Mouse (Mus musculus): Measurements from ENCODE around the gene Fam189a1. TPM values are rescaled to one million over a fixed set of nuclear protein-coding genes. Genes with fewer than 3 reads are reported as not detected.

The Fam189a1 gene
- total and polyA plus RNA-seq, 3 experiments, result not detected

- Histone ChIP-seq H3K9ac (ENCODE audit: control insufficient read depth, low read depth, low read length, poor library complexity, severe bottlenecking) (no peak overlapping the region), H3K27ac (ENCODE audit: control insufficient read depth, low read depth, low read length) (no peak overlapping the region), H3K4me3 (ENCODE audit: control insufficient read depth in 1 of 2, insufficient read depth in 1 of 2, low read depth in 2 of 2, low read length in 2 of 2) (no peak overlapping the region), H3K9me3 (replicated peaks; ENCODE audit: insufficient read depth, low read length) (no peaks in the 10 kb centered on the region), H3K27me3 (ENCODE audit: control insufficient read depth in 1 of 2, insufficient read depth in 2 of 2, low read length in 2 of 2) (no peaks in the 10 kb centered on the region), H3K79me2 (ENCODE audit: control insufficient read depth, insufficient read depth, low read length, poor library complexity) (no peaks in the 10 kb centered on the region), H3K36me3 (ENCODE audit: control insufficient read depth in 1 of 2, insufficient read depth in 2 of 2, low read length in 2 of 2) (no peaks in the 10 kb centered on the region), H3K4me1 (ENCODE audit: control insufficient read depth in 1 of 2, insufficient read depth in 2 of 2, low read length in 2 of 2) (no peaks in the 10 kb centered on the region)
- TF ChIP-seq ZMIZ1 (IDR thresholded peaks at IDR 0.05; ENCODE audit: low read depth, low read length) (no peak), TAL1 (IDR thresholded peaks at IDR 0.05; ENCODE audit: low read length) (no peak), ZNF384 (IDR thresholded peaks at IDR 0.05; ENCODE audit: low read depth, low read length) (no peak), UBTF (IDR thresholded peaks at IDR 0.05; ENCODE audit: borderline replicate concordance, insufficient read depth, low read depth, low read length) (no peak), TCF12 (IDR thresholded peaks at IDR 0.05; ENCODE audit: low read depth, low read length) (no peak), MXI1 (IDR thresholded peaks at IDR 0.05; ENCODE audit: low read depth, low read length) (no peak), CHD1 (IDR thresholded peaks at IDR 0.05; ENCODE audit: low read depth, low read length) (no peak), ETS1 (IDR thresholded peaks at IDR 0.05; ENCODE audit: low read depth, low read length) (no peak), POLR2AphosphoS5 (IDR thresholded peaks at IDR 0.05; ENCODE audit: borderline replicate concordance, low read depth, low read length) (no peak), ZC3H11A (IDR thresholded peaks at IDR 0.05; ENCODE audit: low read depth, low read length) (no peak), BHLHE40 (IDR thresholded peaks at IDR 0.05; ENCODE audit: borderline replicate concordance, low read depth, low read length) (no peak), HCFC1 (IDR thresholded peaks at IDR 0.05; ENCODE audit: low read depth, low read length) (no peak), KAT2A (conservative IDR thresholded peaks at IDR 0.05; ENCODE audit: low read depth, low read length) (no peak)
- DNase-seq (ENCODE audit: low read depth, low spot score), result no peak
These were observed 211.7 kb downstream of the Fam189a1 start for GRCm38 (mm10) chr7:64944686-64945085.

GRCm38 (mm10) chr7:64944175-64944574 is 212.2 kb downstream of the Fam189a1 start:
- no peaks in the 10 kb centered on the region for H3K27me3 ChIP-seq (ENCODE audit: control insufficient read depth in 1 of 2, insufficient read depth in 2 of 2, low read length in 2 of 2)
- no peaks in the 10 kb centered on the region for H3K4me1 ChIP-seq (ENCODE audit: control insufficient read depth in 1 of 2, insufficient read depth in 2 of 2, low read length in 2 of 2)
- no peak overlapping the region for H3K4me3 ChIP-seq (ENCODE audit: control insufficient read depth in 1 of 2, insufficient read depth in 1 of 2, low read depth in 2 of 2, low read length in 2 of 2)

More at GRCm38 (mm10) chr7:64944175-64944574, 212.2 kb downstream of the Fam189a1 start:
- H3K9me3 ChIP-seq (replicated peaks; ENCODE audit: insufficient read depth, low read length), result no peaks in the 10 kb centered on the region
- H3K27ac ChIP-seq (ENCODE audit: control insufficient read depth, low read depth, low read length), result no peak overlapping the region
- no peaks in the 10 kb centered on the region for H3K79me2 ChIP-seq (ENCODE audit: control insufficient read depth, insufficient read depth, low read length, poor library complexity)
- no peak for TF ChIP-seq USF2 (IDR thresholded peaks at IDR 0.05; ENCODE audit: borderline replicate concordance in 1 of 2, insufficient read depth in 1 of 2, low read depth in 1 of 2, low read length in 2 of 2)
- TF ChIP-seq TAL1 (IDR thresholded peaks at IDR 0.05; ENCODE audit: low read length), result no peak
- TF ChIP-seq NRF1 (IDR thresholded peaks at IDR 0.05; ENCODE audit: insufficient read depth, low read depth, low read length, poor library complexity, severe bottlenecking), result no peak
- TF ChIP-seq JUND (IDR thresholded peaks at IDR 0.05; ENCODE audit: low read depth, low read length), result no peak
- no peak for TF ChIP-seq MAZ (IDR thresholded peaks at IDR 0.05; ENCODE audit: low read depth, low read length)
- TF ChIP-seq BHLHE40 (IDR thresholded peaks at IDR 0.05; ENCODE audit: borderline replicate concordance, low read depth, low read length), result no peak
- no peak for TF ChIP-seq POLR2A (IDR thresholded peaks at IDR 0.05; ENCODE audit: control insufficient read depth in 1 of 2, insufficient read depth in 1 of 2, low read depth in 1 of 2, low read length in 2 of 2, poor library complexity in 1 of 2)
- no peak for TF ChIP-seq UBTF (IDR thresholded peaks at IDR 0.05; ENCODE audit: borderline replicate concordance, insufficient read depth, low read depth, low read length)
- no peak for TF ChIP-seq POLR2AphosphoS5 (IDR thresholded peaks at IDR 0.05; ENCODE audit: borderline replicate concordance, low read depth, low read length)
- no peak for TF ChIP-seq GATA1 (IDR thresholded peaks at IDR 0.05; ENCODE audit: low read depth, low read length)
- TF ChIP-seq MAX (IDR thresholded peaks at IDR 0.05; ENCODE audit: low read length), result no peak
- TF ChIP-seq MAFK (IDR thresholded peaks at IDR 0.05; ENCODE audit: borderline replicate concordance, low read depth, low read length), result no peak
- H3K9ac ChIP-seq (ENCODE audit: control insufficient read depth, low read depth, low read length, poor library complexity, severe bottlenecking), result no peak overlapping the region
- H3K36me3 ChIP-seq (ENCODE audit: control insufficient read depth in 1 of 2, insufficient read depth in 2 of 2, low read length in 2 of 2), result no peaks in the 10 kb centered on the region
- DNase-seq (ENCODE audit: low read depth, low spot score), result no peak
